Mouse (Mus musculus): ENCODE measurements around the gene Spns3.
A peak's percentile ranks its signal among the peaks of the same experiment; 100 is the strongest.
"Not testable (repeated sequence)": the region's sequence is repeated elsewhere in the genome, so short reads cannot be mapped to it uniquely, and the experiment has no call there.

The Spns3 gene

DNA sequence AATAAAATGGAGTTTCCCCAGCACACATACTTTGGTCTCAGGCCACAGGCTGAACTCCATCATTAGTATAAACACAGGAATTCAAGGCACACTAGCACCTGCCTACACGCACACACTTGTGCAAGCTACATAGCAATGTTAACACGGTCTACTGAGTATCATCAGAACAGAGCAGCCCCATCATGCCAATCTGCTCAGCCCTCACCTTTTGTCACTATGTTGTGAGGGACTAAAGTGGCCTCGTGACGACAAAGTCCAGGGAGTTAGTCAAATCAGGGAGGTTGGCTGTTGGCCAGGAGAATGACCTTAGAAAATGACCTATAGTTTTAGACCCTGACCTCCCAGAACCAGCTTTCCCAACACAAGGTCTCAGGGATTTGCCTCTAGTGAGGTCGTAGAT lies 7.8 kb upstream of the Spns3 start:
- no peak for DNase-seq (ENCODE audit: low spot score in 2 of 2)

- DNase-seq (ENCODE audit: low spot score in 2 of 2): no peak
These were observed 6.6 kb upstream of the Spns3 start for GRCm38 (mm10) chr11:72556953-72557352.

DNA sequence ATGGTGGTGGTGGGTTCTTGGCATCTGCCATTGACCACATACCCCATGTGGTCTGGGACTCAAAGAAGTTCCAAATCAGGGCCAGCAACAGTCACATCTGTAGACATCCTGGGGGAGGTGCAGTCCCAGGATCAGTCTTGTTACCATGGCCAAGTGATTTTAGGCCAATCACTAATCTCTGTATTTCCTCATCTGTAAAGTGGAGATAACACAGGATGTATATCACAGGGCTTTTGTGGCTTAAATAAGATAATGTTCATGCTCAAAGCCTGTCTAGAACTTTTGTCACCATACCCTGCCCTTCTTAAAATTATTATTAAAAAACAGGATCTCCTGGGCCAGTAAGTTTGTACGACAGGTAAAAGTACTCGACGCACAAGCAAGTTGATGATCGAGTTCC lies 6.2 kb upstream of the Spns3 start:
- DNase-seq (ENCODE audit: low spot score in 2 of 2): no peak

DNA sequence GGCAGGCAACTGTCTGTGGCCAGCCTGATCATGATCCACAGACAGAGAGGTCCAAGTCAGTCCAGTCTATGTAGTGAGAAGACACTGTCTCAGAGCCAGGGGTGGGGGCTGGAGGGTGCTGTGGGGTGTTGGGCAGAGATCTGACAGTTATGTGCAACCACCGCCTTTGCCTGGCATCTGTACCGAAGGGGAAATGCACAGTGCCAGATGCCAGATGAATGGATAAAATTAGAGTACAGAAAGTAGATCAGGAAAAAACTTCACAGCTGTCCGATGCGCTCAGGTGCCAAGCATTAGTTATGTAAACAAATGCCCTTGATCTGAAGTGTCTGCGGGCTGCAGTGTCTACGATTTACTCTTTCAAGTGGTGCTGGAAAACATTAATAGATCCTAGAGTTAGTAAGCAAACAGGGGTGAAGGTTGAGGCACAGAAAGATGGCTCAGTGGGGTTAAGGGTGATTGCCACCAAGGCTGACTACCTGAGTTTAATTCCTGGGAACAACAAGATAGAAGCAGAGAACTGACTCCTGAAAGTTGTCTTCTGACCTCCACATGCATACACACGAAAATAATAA lies 1.3 kb upstream of the Spns3 start:
- no peak for DNase-seq (ENCODE audit: low spot score in 2 of 2)

GRCm38 (mm10) chr11:72547181-72547580 lies 3.1 kb downstream of the Spns3 start:
- no peak for DNase-seq (ENCODE audit: low spot score in 2 of 2)

DNA sequence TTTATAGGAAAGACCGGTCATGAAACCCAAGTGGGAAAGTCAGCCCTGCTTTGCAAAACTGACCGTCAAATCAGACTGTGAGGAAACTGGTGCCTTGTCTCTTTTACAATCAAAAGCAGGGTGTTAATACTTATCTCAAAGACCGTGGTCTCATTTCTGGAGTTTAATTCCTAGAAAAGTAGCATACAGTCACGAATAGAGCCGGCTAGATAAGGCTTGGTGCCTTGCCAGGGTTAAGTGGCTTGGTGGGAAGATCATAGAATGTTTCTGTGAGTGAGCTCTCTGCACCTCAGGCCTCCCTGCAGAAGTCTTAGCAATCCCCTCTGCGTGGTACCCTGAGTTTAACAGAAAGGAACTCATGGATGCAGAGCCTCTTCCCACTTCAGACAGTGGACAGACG lies 5.6 kb downstream of the Spns3 start:
- DNase-seq (ENCODE audit: low spot score in 2 of 2): no peak

- DNase-seq (ENCODE audit: low spot score in 2 of 2): not testable (repeated sequence)
These were observed 6.6 kb downstream of the Spns3 start for GRCm38 (mm10) chr11:72543692-72544091.

- DNase-seq (ENCODE audit: low spot score in 2 of 2): no peak
These were observed 7.7 kb downstream of the Spns3 start for GRCm38 (mm10) chr11:72542586-72542985.

- no peak for DNase-seq (ENCODE audit: low spot score in 2 of 2)
These were observed 8.4 kb downstream of the Spns3 start for GRCm38 (mm10) chr11:72541928-72542327.

DNA sequence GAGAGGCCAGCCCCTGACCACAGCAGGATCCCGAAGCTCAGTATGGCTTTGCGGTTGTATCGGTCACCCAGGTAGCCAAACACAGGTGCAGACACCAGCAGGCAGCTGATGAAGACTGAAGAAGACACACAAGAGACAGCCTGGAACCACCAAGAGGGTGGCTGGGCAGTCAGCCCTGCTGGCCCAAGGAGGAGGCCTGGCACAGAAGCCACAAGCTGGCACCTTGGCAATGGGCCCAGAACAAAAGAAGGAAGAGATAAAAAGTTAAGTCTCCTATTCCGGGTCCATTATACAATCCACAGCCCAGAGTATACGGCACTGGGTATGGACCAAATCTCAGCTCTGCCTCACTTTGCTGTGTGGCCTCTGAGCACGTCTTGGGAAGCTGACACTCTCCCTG lies 9.9 kb downstream of the Spns3 start:
- DNase-seq (ENCODE audit: low spot score in 2 of 2): no peak

DNA sequence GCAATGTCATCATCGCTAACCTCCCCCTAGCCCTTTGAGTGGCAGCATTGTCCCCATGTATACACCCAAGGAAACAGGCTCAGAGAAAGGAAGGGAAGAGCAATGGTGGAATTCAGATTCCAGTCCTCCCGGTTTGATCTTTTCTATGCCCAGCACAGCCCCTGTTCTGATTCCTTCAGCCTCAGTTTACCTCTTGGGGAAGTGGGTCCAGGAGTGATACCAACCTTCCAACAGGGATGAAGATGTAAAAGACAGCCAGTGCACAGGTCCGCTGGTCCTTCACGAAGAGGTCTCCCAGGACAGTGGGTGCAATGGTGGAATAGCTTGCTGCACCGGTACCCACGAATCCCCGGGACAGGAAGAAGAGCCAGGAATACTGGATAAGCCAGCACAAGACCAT lies 11.5 kb downstream of the Spns3 start:
- no peak for DNase-seq (ENCODE audit: low spot score in 2 of 2)

- no peak for DNase-seq (ENCODE audit: low spot score in 2 of 2)
These were observed 12.1 kb downstream of the Spns3 start for GRCm38 (mm10) chr11:72538037-72538755.

GRCm38 (mm10) chr11:72537503-72537902 lies 12.8 kb downstream of the Spns3 start:
- DNase-seq (ENCODE audit: low spot score in 2 of 2): no peak

DNA sequence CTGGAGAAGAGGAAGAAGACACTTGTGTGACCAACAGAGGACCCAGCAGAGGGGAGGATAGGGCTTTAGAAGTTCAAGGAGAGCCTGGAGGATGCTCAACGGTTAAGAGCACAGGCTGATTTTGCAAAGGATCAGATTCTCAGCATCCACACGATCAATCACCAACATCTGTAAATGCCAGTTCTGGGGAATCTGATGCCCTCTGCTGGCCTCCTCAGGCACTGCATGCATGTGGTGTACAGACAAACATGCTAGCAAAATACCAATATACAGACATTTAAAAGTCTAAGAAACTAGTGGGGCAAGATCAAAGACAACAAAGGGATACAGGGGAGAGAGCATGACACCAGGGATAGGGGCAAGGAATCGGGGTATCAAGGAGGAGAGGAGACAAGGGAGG lies 14.8 kb downstream of the Spns3 start:
- DNase-seq (ENCODE audit: low spot score in 2 of 2): no peak

- no peak for DNase-seq (ENCODE audit: low spot score in 2 of 2)
These were observed 17.4 kb downstream of the Spns3 start for GRCm38 (mm10) chr11:72532890-72533289.

- no peak for DNase-seq (ENCODE audit: low spot score in 2 of 2)
These were observed 18.7 kb downstream of the Spns3 start for GRCm38 (mm10) chr11:72531632-72532031.

DNA sequence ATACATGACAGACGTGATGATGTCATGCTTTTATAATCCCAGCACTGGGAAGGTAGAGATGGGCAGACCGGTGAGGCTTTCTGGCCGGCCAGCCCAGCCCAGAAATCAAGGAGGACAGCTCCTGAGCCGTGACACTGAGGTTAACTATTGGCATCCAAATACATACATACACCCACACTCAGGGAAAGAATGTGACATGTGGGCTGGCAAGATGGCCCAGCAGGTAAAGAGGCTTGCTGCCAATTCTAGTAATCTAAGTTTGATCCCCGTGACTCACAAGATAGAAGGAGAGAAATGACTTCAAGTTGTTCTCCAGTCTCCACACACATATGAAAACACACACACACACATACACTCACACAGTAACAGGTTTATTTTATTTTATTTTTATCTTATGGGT lies 19.2 kb downstream of the Spns3 start:
- DNase-seq (ENCODE audit: low spot score in 2 of 2): no peak

DNA sequence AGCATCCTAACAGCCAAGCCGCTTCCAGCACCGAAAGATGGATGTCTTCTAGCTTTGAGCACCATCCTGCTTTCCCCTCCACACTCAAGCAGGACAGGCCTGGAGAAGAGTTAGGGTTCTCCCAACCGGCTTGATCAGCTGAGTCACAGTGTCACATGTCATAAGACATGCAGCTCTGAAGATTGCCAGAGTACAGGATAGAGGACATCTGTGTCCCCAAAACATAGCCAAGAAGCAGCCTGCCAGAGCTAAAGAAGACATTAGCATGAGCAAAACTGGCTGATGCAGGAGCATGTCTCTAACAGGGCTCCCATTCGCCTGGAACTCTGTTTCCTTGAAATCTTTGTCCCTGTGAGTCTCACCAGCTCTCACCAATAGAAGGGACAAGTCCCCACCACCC lies 24.1 kb downstream of the Spns3 start:
- peak in 1 of 2 experiments; percentile 10 for DNase-seq (ENCODE audit: low spot score in 2 of 2)

- DNase-seq (ENCODE audit: low spot score in 2 of 2): no peak
These were observed 26.6 kb downstream of the Spns3 start for GRCm38 (mm10) chr11:72523711-72524110.

GRCm38 (mm10) chr11:72522616-72523041 lies 27.7 kb downstream of the Spns3 start:
- peak; percentile 31 to 52 for DNase-seq (ENCODE audit: low spot score in 2 of 2)

- DNase-seq (ENCODE audit: low spot score in 2 of 2): no peak
These were observed 28.4 kb downstream of the Spns3 start for GRCm38 (mm10) chr11:72521598-72522541.

- DNase-seq (ENCODE audit: low spot score in 2 of 2): no peak
These were observed 30.4 kb downstream of the Spns3 start for GRCm38 (mm10) chr11:72519895-72520294.

DNA sequence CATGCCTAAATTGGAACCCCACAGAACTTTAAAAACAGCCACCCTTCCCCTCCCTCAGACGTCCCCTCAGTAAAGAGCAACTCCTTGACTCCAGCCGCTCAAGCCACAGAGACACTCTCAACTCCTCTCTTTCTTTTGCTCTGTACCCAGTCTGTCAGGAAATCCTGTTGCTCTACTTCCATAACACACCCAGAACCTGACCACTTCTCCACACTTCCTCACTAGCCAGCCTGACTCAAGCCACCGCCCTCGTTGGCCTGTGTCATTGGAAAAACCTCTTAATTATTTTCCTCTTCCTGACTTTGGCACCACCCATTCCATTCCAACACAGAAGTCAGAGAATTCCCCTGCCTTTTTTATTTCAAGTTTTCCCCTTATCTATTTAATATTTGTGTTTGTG lies 31.1 kb downstream of the Spns3 start:
- no peak for DNase-seq (ENCODE audit: low spot score in 2 of 2)
